Mouse (Mus musculus) limb, embryonic 10.5 days (tissue): Measurements from ENCODE around the gene Ces1h. TPM values are rescaled to one million over a fixed set of nuclear protein-coding genes. Genes with fewer than 3 reads are reported as not detected.
"Not testable (repeated sequence)": the region's sequence is repeated elsewhere in the genome, so short reads cannot be mapped to it uniquely, and the experiment has no call there.

Experiments used
- DNase-seq: peaks from one replicate; pipeline ENCODE4 v3.0.0-alpha.2; 2017; ENCODE audit warnings: low spot score
- H3K27ac ChIP-seq: fragments of 300-500 bp; sonication (generic); 2 replicates; pipeline ENCODE4 v1.5.1; 2016; ENCODE audit warnings: mild to moderate bottlenecking
- H3K27me3 ChIP-seq: fragments of 300-500 bp; sonication (generic); 2 replicates; pipeline ENCODE4 v1.6.1; 2016; ENCODE audit warnings: low read depth, mild to moderate bottlenecking; ENCODE audit not compliant: poor library complexity, severe bottlenecking
- H3K36me3 ChIP-seq: fragments of 300-500 bp; sonication (generic); 2 replicates; pipeline ENCODE4 v1.6.1; 2016; ENCODE audit warnings: mild to moderate bottlenecking, moderate library complexity
- H3K4me1 ChIP-seq: fragments of 300-500 bp; sonication (generic); 2 replicates; pipeline ENCODE4 v1.6.1; 2016
- H3K4me3 ChIP-seq: fragments of 300-500 bp; sonication (generic); 2 replicates; pipeline ENCODE4 v1.5.1; 2016; ENCODE audit warnings: mild to moderate bottlenecking, moderate library complexity
- H3K9me3 ChIP-seq: fragments of 300-500 bp; sonication (generic); replicated peaks from 2 replicates; pipeline ENCODE4 v1.6.1; 2016; ENCODE audit warnings: mild to moderate bottlenecking
- WGBS: fragments of 180-500 bp; shearing (Covaris S2); methylation state at CpG from one replicate; pipeline ENCODE4 v1.1.7; 2016; 5-methylcytosine and 5-hydroxymethylcytosine counted together
- polyA plus RNA-seq: library from polyadenylated mRNA; unstranded; fragments of >200 nt; fragmentation: Nextera tagmentation; extraction: Ambion mirVana; gene quantifications from 2 replicates; pipeline ENCODE4 v1.2.1, GENCODE M21; 2016

Gene Ces1h
- not detected in 2 replicates for polyA plus RNA-seq

DNA sequence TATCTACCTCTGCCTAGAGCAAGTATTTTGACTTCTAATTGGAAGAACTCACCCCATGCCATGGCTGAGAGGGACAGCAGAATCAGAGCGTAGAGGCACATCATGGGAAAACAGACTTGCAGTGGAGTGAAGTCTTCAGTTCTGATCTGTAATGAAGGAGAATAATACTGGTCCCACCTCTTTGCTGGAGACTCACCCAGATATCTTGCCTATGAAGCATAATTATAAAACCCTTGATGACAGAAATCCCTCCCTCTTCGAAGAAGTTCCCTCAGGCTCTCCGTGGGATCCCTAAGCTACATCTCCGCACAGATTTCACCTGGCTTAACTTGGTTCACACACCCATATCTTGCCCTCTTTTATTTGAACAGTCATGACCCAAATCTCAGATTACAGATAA, at the start of gene Ces1h:
Gene Ces1h, minus strand, starts transcription at position 101 of the 400 bp plus-strand sequence.
- no peaks in the 10 kb centered on the region for H3K27me3 ChIP-seq
- H3K36me3 ChIP-seq: no peaks in the 10 kb centered on the region
- no peak within 1 kb of the TSS for H3K4me3 ChIP-seq
- H3K9me3 ChIP-seq: no peaks in the 10 kb centered on the region
- H3K4me1 ChIP-seq: no peaks in the 10 kb centered on the region
- no peak within 1 kb of the TSS for H3K27ac ChIP-seq
- WGBS: 93% methylated on average over 4 of the region's 4 CpGs
- DNase-seq: no peak

DNA sequence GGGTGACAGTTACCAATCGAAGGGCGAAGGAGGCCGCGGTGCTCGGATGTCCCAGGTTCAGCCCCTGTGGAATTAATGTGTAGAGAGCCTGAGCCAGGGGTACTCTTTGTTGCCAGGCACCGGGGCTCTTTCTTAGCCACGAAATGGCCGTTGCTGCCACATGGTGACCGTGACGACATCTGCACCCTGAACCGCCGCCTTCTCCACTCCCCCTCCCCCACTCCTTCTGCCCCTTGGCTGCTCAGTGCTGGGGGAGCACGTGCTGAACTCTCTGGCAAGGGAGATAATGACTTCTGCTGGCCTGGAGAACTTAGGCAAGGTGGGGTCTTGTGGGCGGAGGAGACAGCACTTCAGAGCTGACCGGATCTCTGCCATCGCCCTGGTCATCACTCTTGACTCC, 47.7 kb upstream of the Ces1h start:
- DNase-seq: no peak
- Histone ChIP-seq H3K4me3 (no peak overlapping the region), H3K27me3 (no peaks in the 10 kb centered on the region), H3K4me1 (no peaks in the 10 kb centered on the region), H3K9me3 (no peaks in the 10 kb centered on the region), H3K36me3 (no peaks in the 10 kb centered on the region), H3K27ac (no peak overlapping the region)
- 91% methylated on average over 16 of the region's 16 CpGs for WGBS

DNA sequence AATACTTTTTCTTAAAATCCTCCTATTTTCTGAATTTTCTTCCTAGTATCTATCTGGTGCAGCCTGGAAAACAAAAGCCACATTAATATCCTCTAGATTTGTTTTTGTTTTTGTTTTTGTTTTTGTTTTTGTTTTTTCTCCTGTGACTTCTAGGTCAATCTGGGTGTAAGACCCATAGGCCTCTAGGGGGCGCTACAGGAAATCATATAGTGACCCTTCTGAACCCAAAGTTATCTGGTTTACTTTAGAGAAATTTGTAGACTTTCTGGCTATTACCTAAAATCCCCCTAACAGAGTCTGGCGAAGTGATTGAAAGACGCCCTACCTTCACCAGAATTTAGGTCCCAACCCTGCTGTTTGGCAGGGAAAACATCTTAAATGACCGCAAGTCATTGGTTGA, 35.9 kb upstream of the Ces1h start:
- Histone ChIP-seq H3K4me1 (no peaks in the 10 kb centered on the region), H3K27ac (no peak overlapping the region), H3K4me3 (no peak overlapping the region), H3K36me3 (no peaks in the 10 kb centered on the region), H3K27me3 (no peaks in the 10 kb centered on the region), H3K9me3 (no peaks in the 10 kb centered on the region)
- WGBS: 67% methylated on average over 4 of the region's 4 CpGs
- no peak for DNase-seq

GRCm38 (mm10) chr8:93408830-93409229, 29.3 kb upstream of the Ces1h start:
- WGBS: 80% methylated on average over 2 of the region's 2 CpGs
- no peak for DNase-seq
- no peaks in the 10 kb centered on the region for H3K4me1 ChIP-seq
- H3K36me3 ChIP-seq: no peaks in the 10 kb centered on the region
- no peaks in the 10 kb centered on the region for H3K27me3 ChIP-seq
- H3K9me3 ChIP-seq: no peaks in the 10 kb centered on the region
- H3K4me3 ChIP-seq: no peak overlapping the region
- H3K27ac ChIP-seq: no peak overlapping the region

DNA sequence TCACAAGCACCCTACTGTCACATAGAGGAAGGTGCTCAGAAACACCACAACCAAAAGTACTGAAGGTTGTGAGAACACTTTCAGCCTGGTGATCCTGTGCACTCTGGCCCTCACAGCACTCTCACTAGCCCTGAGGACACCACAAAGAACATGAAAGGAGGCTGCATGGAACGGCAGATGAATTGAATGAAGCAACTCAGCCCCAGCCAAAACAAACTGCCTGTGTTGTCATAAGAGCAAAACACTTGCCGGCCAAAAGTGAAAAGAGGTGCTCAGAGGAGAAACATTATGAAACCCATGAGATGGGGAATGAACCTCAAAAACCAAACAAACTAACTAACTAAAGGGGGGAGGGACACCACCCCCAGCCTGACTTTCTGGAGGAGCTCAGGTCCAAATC, 20.2 kb upstream of the Ces1h start:
- Histone ChIP-seq H3K4me3 (no peak overlapping the region), H3K4me1 (no peaks in the 10 kb centered on the region), H3K27ac (no peak overlapping the region), H3K27me3 (no peaks in the 10 kb centered on the region), H3K36me3 (no peaks in the 10 kb centered on the region), H3K9me3 (no peaks in the 10 kb centered on the region)
- WGBS: 81% methylated on average over 2 of the region's 2 CpGs
- DNase-seq: no peak

DNA sequence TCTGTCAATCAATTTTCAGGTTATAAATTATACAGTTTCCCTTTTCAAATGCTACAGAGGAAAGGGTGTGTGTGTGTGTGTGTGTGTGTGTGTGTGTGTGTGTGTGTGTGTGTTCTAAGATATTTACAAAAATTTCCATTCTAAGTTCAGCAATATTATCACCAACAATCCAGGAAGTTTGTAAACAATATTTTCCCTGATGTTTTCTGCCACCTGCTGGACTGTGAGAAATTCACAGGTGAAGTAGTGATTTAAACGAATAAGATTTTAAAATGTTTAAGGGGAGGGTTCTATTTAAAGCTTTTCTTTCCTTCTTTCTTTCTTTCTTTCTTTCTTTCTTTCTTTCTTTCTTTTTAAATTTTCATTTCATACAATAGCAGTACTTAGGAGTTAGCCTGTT, 18.5 kb upstream of the Ces1h start:
- H3K4me1 ChIP-seq: no peaks in the 10 kb centered on the region
- H3K9me3 ChIP-seq: no peaks in the 10 kb centered on the region
- no peak for DNase-seq
- no peak overlapping the region for H3K4me3 ChIP-seq
- no peak overlapping the region for H3K27ac ChIP-seq
- no peaks in the 10 kb centered on the region for H3K27me3 ChIP-seq
- WGBS: 35% methylated on average over 1 of the region's 1 CpGs
- no peaks in the 10 kb centered on the region for H3K36me3 ChIP-seq

- H3K27ac ChIP-seq, H3K27me3 ChIP-seq, H3K9me3 ChIP-seq, DNase-seq, H3K36me3 ChIP-seq, H3K4me1 ChIP-seq, H3K4me3 ChIP-seq: not testable (repeated sequence)
- WGBS: 78% methylated on average over 8 of the region's 8 CpGs
Observed at GRCm38 (mm10) chr8:93394079-93394619, 14.6 kb upstream of the Ces1h start.

GRCm38 (mm10) chr8:93369481-93369880, 10.0 kb downstream of the Ces1h start:
- no peak overlapping the region for H3K4me3 ChIP-seq
- no peaks in the 10 kb centered on the region for H3K36me3 ChIP-seq
- WGBS: 48% methylated on average over 2 of the region's 2 CpGs
- H3K9me3 ChIP-seq: no peaks in the 10 kb centered on the region
- DNase-seq: no peak
- no peaks in the 10 kb centered on the region for H3K4me1 ChIP-seq
- no peaks in the 10 kb centered on the region for H3K27me3 ChIP-seq
- H3K27ac ChIP-seq: no peak overlapping the region

GRCm38 (mm10) chr8:93360113-93360512, 19.4 kb downstream of the Ces1h start:
- H3K27ac ChIP-seq: no peak overlapping the region
- H3K27me3 ChIP-seq: no peaks in the 10 kb centered on the region
- no peaks in the 10 kb centered on the region for H3K36me3 ChIP-seq
- H3K4me3 ChIP-seq: no peak overlapping the region
- H3K9me3 ChIP-seq: no peaks in the 10 kb centered on the region
- DNase-seq: peak; percentile 33
- no peaks in the 10 kb centered on the region for H3K4me1 ChIP-seq

DNA sequence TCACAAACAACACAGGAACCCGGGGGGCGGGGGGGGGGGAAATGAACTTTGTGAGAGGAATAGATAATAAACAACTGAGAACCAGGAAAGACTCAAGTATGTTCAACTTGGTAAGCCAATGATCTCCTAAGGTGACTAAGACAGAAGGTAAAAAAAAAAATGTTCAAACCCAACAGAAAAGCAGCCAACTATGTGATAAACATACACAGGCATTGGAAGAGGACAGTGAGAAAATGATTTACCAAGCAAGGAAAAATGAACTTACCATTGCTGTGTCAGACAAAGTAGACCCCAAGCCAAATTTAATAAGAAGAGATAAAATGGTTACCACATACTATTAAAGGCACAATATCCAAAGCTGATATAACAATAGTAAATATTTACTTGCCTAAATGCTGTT, 40.0 kb downstream of the Ces1h start:
- H3K4me1 ChIP-seq: no peaks in the 10 kb centered on the region
- no peaks in the 10 kb centered on the region for H3K36me3 ChIP-seq
- H3K4me3 ChIP-seq: no peak overlapping the region
- no peak overlapping the region for H3K27ac ChIP-seq
- no peak for DNase-seq
- no peaks in the 10 kb centered on the region for H3K9me3 ChIP-seq
- no peaks in the 10 kb centered on the region for H3K27me3 ChIP-seq
- 87% methylated on average over 2 of the region's 2 CpGs for WGBS

- Histone ChIP-seq H3K36me3 (no peaks in the 10 kb centered on the region), H3K9me3 (no peaks in the 10 kb centered on the region), H3K4me3 (no peak within 1 kb of the TSS), H3K4me1 (no peaks in the 10 kb centered on the region), H3K27me3 (no peaks in the 10 kb centered on the region), H3K27ac (no peak within 1 kb of the TSS)
- 54% methylated on average over 3 of the region's 3 CpGs for WGBS
- DNase-seq: no peak
Observed at GRCm38 (mm10) chr8:93337207-93337606, 42.3 kb downstream of the Ces1h start, which contains the start of gene Ces1g. TSS of gene Ces1g (minus strand) at chr8:93337308.

DNA sequence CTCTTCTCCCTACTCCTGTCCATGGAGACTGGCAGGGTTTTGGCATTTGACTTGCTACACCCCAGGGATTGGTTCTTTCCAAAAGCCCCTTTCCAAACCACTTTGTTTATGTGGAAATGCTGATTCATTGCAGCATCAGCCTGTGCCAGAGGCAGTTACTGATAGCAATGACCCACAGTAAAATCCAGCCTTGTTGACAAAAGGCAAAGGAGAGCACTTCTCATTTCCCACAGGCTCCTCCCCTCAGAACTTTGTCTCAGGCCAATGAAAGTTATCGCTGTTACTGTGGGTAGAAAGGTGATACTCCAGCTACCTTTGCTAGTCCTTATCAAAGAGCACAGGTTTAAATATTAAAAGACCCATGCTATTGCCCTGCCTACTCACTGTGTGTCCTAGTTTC, 46.8 kb downstream of the Ces1h start:
- Histone ChIP-seq H3K27ac (no peak overlapping the region), H3K9me3 (no peaks in the 10 kb centered on the region), H3K27me3 (no peaks in the 10 kb centered on the region), H3K36me3 (no peaks in the 10 kb centered on the region), H3K4me3 (no peak overlapping the region), H3K4me1 (no peaks in the 10 kb centered on the region)
- no peak for DNase-seq
- 79% methylated on average over 1 of the region's 1 CpGs for WGBS

- 92% methylated on average over 2 of the region's 2 CpGs for WGBS
- Histone ChIP-seq H3K27me3 (no peaks in the 10 kb centered on the region), H3K4me3 (no peak overlapping the region), H3K9me3 (no peaks in the 10 kb centered on the region), H3K36me3 (no peaks in the 10 kb centered on the region), H3K27ac (no peak overlapping the region), H3K4me1 (no peaks in the 10 kb centered on the region)
- no peak for DNase-seq
Observed at GRCm38 (mm10) chr8:93331151-93331550, 48.4 kb downstream of the Ces1h start.

GRCm38 (mm10) chr8:93325123-93325522, 54.4 kb downstream of the Ces1h start:
- 82% methylated on average over 2 of the region's 2 CpGs for whole genome bisulfite sequencing
- Histone ChIP-seq H3K27ac (no peak overlapping the region), H3K4me3 (no peak overlapping the region)

More at GRCm38 (mm10) chr8:93325123-93325522, 54.4 kb downstream of the Ces1h start:
- Histone ChIP-seq H3K27me3 (no peaks in the 10 kb centered on the region), H3K36me3 (no peaks in the 10 kb centered on the region), H3K9me3 (no peaks in the 10 kb centered on the region), H3K4me1 (no peaks in the 10 kb centered on the region)
- no peak for DNase-seq
